Mouse (Mus musculus) heart, postnatal 0 days (tissue): Measurements from ENCODE around the gene Antxr1. TPM values are rescaled to one million over a fixed set of nuclear protein-coding genes. Genes with fewer than 3 reads are reported as not detected.

Experiments
- ATAC-seq: fragments of 200-750 bp; cut with Nextera tagmentation; 2 replicates; pipeline ENCODE4 v1.8.0; 2017; ENCODE audit warnings: low read depth, moderate number of reproducible peaks, moderate library complexity; ENCODE audit not compliant: insufficient read depth
- DNase-seq: peaks from one replicate; pipeline ENCODE4 v3.0.0-alpha.2; 2016; ENCODE audit warnings: low spot score
- H3K27ac ChIP-seq: fragments of 300-500 bp; sonication (generic); 2 replicates; pipeline ENCODE4 v1.5.1; 2014; ENCODE audit warnings: low read depth, mild to moderate bottlenecking
- H3K27me3 ChIP-seq: fragments of 300-500 bp; sonication (generic); 2 replicates; pipeline ENCODE4 v1.6.1; 2014; ENCODE audit warnings: low read length, mixed read lengths; ENCODE audit not compliant: control insufficient read depth, insufficient read depth
- H3K36me3 ChIP-seq: fragments of 300-500 bp; sonication (generic); replicated peaks from 2 replicates; pipeline ENCODE4 v1.6.1; 2014; ENCODE audit warnings: low read length, mixed read lengths; ENCODE audit not compliant: control insufficient read depth, insufficient read depth
- H3K4me1 ChIP-seq: fragments of 300-500 bp; sonication (generic); 2 replicates; pipeline ENCODE4 v1.6.1; 2014; ENCODE audit warnings: antibody characterized with exemption; ENCODE audit not compliant: control insufficient read depth, insufficient read depth
- H3K4me2 ChIP-seq: fragments of 300-500 bp; sonication (generic); 2 replicates; pipeline ENCODE4 v1.6.1; 2014; ENCODE audit warnings: low read depth, mild to moderate bottlenecking, low read length, moderate library complexity
- H3K4me3 ChIP-seq: fragments of 300-500 bp; sonication (generic); 2 replicates; pipeline ENCODE4 v1.5.1; 2014; ENCODE audit warnings: low read depth, low read length
- H3K9ac ChIP-seq: fragments of 300-500 bp; sonication (generic); replicated peaks from 2 replicates; pipeline ENCODE4 v1.6.1; 2014; ENCODE audit warnings: low read depth, low read length, mixed read lengths
- H3K9me3 ChIP-seq: fragments of 300-500 bp; sonication (generic); replicated peaks from 2 replicates; pipeline ENCODE4 v1.6.1; 2016; ENCODE audit warnings: low read length; ENCODE audit not compliant: control insufficient read depth
- CTCF ChIP-seq: IDR thresholded peaks from 2 replicates; pipeline ENCODE4 v1.5.1; 2016; ENCODE audit warnings: antibody characterized with exemption, control low read depth, low read depth
- EP300 ChIP-seq: IDR thresholded peaks from 2 replicates; pipeline ENCODE4 v1.6.1; 2016; ENCODE audit warnings: antibody characterized with exemption, low read depth
- WGBS: fragments of 180-500 bp; shearing (Covaris S2); extraction: QIAGEN DNeasy Blood & Tissue Kit; methylation state at CpG from one replicate; pipeline ENCODE4 v1.1.7; 2014; 5-methylcytosine and 5-hydroxymethylcytosine counted together
- polyA plus RNA-seq: library from polyadenylated mRNA; unstranded; fragments of >200 nt; fragmentation: Nextera tagmentation; extraction: Ambion mirVana; gene quantifications from 2 replicates; pipeline ENCODE4 v1.2.1, GENCODE M21; 2015
- total RNA-seq: library from RNA; depleted of rRNA; stranded (reverse); fragments of >200 nt; gene quantifications from 2 replicates; pipeline ENCODE4 v1.2.3, GENCODE M21; 2014; ENCODE audit warnings: low replicate concordance

The Antxr1 gene
- total and polyA plus RNA-seq, 2 experiments from 2014 or later, result 2.6 to 18.7 TPM

DNA sequence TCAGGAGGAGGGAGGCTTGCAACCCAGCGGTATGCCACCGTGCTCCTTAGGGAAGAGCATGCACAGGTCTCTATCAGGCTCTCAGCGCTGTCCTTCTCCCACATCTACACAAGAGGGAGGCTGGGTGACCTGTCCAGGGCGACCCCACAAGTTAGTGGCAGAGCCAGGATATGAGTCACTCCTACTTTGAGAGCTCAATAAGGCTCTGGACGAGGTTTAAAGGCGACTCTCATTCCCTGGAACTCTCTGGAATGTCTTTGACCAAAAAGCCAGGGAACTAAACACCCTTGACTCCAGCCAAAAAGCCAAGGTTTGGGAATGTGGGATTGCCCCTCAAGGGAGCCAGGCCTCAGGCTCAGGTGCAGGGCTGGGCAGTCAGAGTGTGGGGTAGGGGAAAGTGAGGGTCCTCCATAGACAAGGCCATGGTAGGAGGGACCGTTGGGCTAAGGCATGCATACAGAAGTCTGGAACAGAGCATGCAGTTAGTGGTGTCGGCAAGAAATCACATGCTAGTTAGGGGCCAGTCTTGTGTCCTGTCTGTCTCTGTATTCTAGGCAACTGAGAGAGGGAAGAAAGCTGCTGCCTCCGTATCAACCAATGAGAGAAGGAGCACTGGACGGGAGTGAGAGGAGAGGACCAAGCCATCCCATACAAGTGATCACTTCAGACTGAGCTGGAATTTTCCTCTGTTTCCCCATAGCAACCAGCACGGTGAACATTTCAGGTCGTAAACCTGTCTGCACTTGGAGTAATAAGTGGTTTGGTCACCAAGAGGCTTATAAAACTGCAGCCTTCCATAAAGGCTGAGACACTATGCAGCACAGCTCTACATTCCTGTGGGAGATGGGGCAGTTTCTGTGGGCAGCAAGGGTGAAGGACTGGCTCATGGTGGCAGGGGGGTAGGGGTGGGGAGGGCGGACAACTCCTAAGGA is 116.3 kb downstream of the Antxr1 start:
- DNase-seq (no peak), ATAC-seq (no peak)
- no peak overlapping the region for H3K27ac ChIP-seq
- H3K4me2 ChIP-seq, result no peak overlapping the region
- no peak for TF ChIP-seq EP300
- H3K9ac ChIP-seq, result no peak overlapping the region
- no peaks in the 10 kb centered on the region for H3K36me3 ChIP-seq
- no peaks in the 10 kb centered on the region for H3K27me3 ChIP-seq
- WGBS, result 64% methylated on average over 13 of the region's 13 CpGs
- H3K4me3 ChIP-seq, result no peak overlapping the region
- H3K9me3 ChIP-seq, result no peaks in the 10 kb centered on the region
- 0 out of 2 replicates have a peak, but pooled peaks cover 3% of the 10 kb centered on the region for H3K4me1 ChIP-seq

DNA sequence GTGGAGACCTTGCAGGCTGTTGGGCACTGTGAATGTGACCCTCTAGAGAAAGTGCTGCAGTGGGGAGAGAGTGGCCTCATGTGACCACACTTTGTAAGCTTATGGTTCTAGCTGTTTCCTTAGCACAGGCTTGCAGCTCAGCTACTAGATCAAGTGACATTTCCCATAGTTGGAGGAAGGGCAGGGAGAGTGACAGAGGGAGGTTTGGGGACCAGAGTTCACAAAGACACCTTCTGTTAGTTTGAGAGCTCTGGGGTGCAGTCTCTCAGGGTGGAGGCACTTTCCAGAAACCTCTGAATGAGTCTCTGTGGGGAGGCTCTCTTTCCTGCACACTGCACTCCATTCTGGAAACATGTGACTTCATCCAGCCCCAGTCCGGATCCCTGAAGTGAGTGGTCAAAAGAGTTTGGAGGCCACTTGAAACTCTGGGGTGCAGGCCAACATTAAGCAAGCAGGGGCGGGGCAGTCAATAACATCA is 119.5 kb downstream of the Antxr1 start:
- no peak overlapping the region for H3K4me3 ChIP-seq
- 0 out of 2 replicates have a peak, but pooled peaks cover 3% of the 10 kb centered on the region for H3K4me1 ChIP-seq
- TF ChIP-seq EP300, result no peak
- TF ChIP-seq CTCF, result 0 out of 2 replicates have a peak, but pooled peaks have one; percentile 10
- H3K9ac ChIP-seq, result no peak overlapping the region
- H3K27ac ChIP-seq, result 0 out of 2 replicates have a peak overlapping the region, but pooled peaks have one; percentile 15
- no peaks in the 10 kb centered on the region for H3K9me3 ChIP-seq
- no peaks in the 10 kb centered on the region for H3K27me3 ChIP-seq
- no peak overlapping the region for H3K4me2 ChIP-seq
- no peak for DNase-seq
- no peaks in the 10 kb centered on the region for H3K36me3 ChIP-seq
- ATAC-seq, result peak; percentile 60; the same call in 1 of the 2 replicates
- 34% methylated on average over 2 of the region's 2 CpGs for WGBS

DNA sequence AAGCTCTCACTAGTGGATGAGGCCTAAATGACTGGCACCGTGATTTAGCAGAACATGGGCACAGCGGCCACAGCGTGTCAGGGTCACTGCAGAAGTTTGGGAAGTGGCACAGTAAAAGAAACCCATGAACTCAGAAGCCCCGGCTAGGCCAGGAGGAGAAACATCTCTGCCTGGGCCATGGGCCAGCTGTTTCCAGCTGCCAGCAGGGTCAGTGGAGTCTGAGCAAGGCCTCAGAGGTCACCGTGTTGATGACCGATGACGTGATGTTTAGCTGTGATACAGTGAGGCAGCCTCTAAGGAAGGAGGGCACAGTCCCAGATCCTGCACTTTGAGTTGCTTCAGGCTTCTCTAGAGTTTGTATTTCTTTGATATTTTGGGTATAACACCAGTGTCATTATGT is 122.4 kb downstream of the Antxr1 start:
- WGBS, result 72% methylated on average over 7 of the region's 7 CpGs
- H3K27me3 ChIP-seq, result no peaks in the 10 kb centered on the region
- DNase-seq (no peak), ATAC-seq (no peak)
- no peaks in the 10 kb centered on the region for H3K36me3 ChIP-seq
- no peak overlapping the region for H3K4me2 ChIP-seq
- TF ChIP-seq CTCF, result no peak
- TF ChIP-seq EP300, result no peak
- H3K27ac ChIP-seq, result no peak overlapping the region
- H3K4me1 ChIP-seq, result 0 out of 2 replicates have a peak, but pooled peaks cover 3% of the 10 kb centered on the region
- no peak overlapping the region for H3K4me3 ChIP-seq
- H3K9ac ChIP-seq, result no peak overlapping the region
- H3K9me3 ChIP-seq, result no peaks in the 10 kb centered on the region

DNA sequence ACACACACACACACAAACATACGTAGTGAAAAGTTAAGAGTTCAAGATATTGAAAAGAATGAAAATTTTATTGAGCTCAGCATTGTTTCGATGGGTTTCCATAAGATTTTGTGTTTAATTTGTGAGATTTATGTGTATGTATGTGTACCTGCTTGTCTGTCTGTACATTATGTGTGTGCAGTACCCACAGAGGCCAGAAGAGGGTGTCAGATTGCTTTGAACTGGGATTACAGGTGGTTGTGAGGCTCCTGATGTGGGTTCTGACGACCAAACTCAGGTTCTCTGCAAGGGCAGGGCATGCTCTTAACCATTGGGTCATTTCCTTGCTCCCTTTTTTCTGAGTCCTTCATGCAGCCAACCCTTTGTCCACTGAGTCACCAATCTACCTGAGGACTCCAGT is 124.1 kb downstream of the Antxr1 start:
- no peak overlapping the region for H3K9ac ChIP-seq
- no peak overlapping the region for H3K4me2 ChIP-seq
- no peaks in the 10 kb centered on the region for H3K27me3 ChIP-seq
- H3K4me1 ChIP-seq, result peaks cover 3% of the 10 kb centered on the region; the same call in 1 of the 2 replicates
- no peak overlapping the region for H3K27ac ChIP-seq
- H3K36me3 ChIP-seq, result no peaks in the 10 kb centered on the region
- ATAC-seq (no peak), DNase-seq (no peak)
- WGBS, result 84% methylated on average over 3 of the region's 3 CpGs
- no peak overlapping the region for H3K4me3 ChIP-seq
- H3K9me3 ChIP-seq, result no peaks in the 10 kb centered on the region
- TF ChIP-seq CTCF (no peak), EP300 (no peak)

DNA sequence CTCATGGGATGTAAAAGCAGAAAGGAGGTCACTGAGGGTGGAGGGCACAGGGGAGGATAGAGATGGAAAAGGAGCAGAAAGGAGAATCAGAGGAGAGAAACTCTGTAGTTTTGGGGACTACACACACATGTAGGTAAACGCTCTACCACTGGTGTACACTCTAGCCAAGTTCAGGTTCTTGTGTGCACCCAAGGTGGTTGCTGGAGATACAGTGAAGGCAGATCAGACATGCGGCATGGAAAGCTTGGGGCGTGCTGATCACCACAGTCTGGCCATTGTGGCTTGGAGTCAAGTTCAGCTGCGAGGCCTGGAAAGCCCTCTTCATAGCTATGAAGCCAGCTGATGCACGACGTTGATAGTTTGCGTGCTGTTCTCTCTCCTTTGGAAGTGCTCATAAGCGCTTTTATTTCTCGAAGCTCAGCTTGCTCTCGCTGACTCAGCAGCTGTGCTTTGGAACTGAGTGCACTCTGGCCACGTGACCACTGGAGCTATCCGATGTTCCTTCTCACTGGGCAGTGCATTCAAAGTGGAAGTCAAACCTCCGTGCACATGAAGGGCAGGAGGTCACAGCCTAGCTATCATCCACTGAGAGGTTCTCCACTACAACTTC is 128.1 kb downstream of the Antxr1 start:
- H3K4me3 ChIP-seq, result no peak overlapping the region
- no peaks in the 10 kb centered on the region for H3K36me3 ChIP-seq
- no peaks in the 10 kb centered on the region for H3K27me3 ChIP-seq
- 53% methylated on average over 13 of the region's 13 CpGs for WGBS
- no peak overlapping the region for H3K4me2 ChIP-seq
- no peaks in the 10 kb centered on the region; the same call in 1 of the 2 replicates for H3K4me1 ChIP-seq
- peak; percentile 60 for DNase-seq
- H3K27ac ChIP-seq, result no peak overlapping the region
- H3K9ac ChIP-seq, result no peak overlapping the region
- H3K9me3 ChIP-seq, result no peaks in the 10 kb centered on the region
- ATAC-seq, result peak; percentile 84
- no peak for TF ChIP-seq EP300
- TF ChIP-seq CTCF, result no peak
